Mouse (Mus musculus) cortical plate, adult 2 months (tissue): ENCODE results near the gene 1110032A03Rik.

Experiments
- CTCF ChIP-seq: fragments of 200-500 bp; IDR thresholded peaks from 2 replicates; pipeline ENCODE4 v1.5.1; 2011; ENCODE audit warnings: mild to moderate bottlenecking, control low read depth, low read length; ENCODE audit not compliant: insufficient read depth; ENCODE audit errors: extremely low read depth
- POLR2A ChIP-seq: fragments of 200-500 bp; IDR thresholded peaks from 2 replicates; pipeline ENCODE4 v1.6.1; 2011; ENCODE audit warnings: mild to moderate bottlenecking, low read length, control low read depth; ENCODE audit not compliant: insufficient read depth; ENCODE audit errors: extremely low read depth

DNA sequence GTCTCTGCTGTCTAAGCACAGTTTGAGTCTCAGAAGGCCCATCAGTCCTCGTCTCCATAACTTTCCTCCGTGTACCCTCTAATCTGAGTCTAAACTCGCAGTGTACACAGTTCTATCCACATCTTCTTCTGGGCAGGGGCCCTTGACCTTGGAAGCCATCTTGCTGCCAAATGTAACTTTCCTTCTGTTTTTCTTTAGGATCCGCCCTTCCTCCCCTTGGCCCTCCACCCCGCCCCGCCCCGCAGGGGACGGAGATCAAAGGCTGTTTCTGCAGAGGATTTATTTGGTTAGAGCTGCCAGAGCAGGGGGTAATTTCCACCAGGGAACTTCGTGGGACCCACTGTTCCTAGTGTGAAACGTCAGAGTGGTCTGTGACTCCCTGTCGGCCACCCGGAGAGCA, 54.3 kb downstream of the 1110032A03Rik start:
- no peak for TF ChIP-seq CTCF
- no peak for TF ChIP-seq POLR2A
